Mouse (Mus musculus) erythroid progenitor cell, adult 5-6 weeks (primary cell): ENCODE measurements around the gene Ift22. TPM values are rescaled to one million over a fixed set of nuclear protein-coding genes. Genes with fewer than 3 reads are reported as not detected.

Experiments used
- ATAC-seq: replicated peaks from 2 replicates; pipeline ENCODE4 v1.8.0; 2016; ENCODE audit warnings: moderate number of reproducible peaks, mild to moderate bottlenecking, moderate TSS enrichment, inconsistent platforms; ENCODE audit not compliant: poor library complexity, low FRiP score, severe bottlenecking
- total RNA-seq, 2 experiments: library from RNA; stranded (forward) in 1 of 2; stranded (reverse) in 1 of 2; fragments of 150-400 nt in 1 of 2; fragments of 186-747, 209-891 nt in 1 of 2; gene quantifications; 2 replicates each; pipeline versions ENCODE4 v1.2.3 to v1.2.4; 2015 to 2017; ENCODE audit warnings: low replicate concordance in 2 of 2

Gene Ift22
- total RNA-seq (2015; ENCODE audit: low replicate concordance) = 16.9 and 28.5 TPM in 2 replicates
- 0.15 and 0.39 TPM in 2 replicates for total RNA-seq (2017; ENCODE audit: low replicate concordance)

GRCm38 (mm10) chr5:136907991-136908857 lies at the start of gene Ift22:
TSS of gene Ift22 (plus strand) at chr5:136908150.
- ATAC-seq = no peak

- ATAC-seq = no peak
These were observed 46.6 kb upstream of the Ift22 start for GRCm38 (mm10) chr5:136861191-136861940.

GRCm38 (mm10) chr5:136862806-136863205 lies 45.1 kb upstream of the Ift22 start:
- no peak for ATAC-seq

- ATAC-seq = no peak
These were observed 44.7 kb upstream of the Ift22 start for GRCm38 (mm10) chr5:136863276-136863675.

GRCm38 (mm10) chr5:136863961-136864674 lies 43.8 kb upstream of the Ift22 start:
- ATAC-seq = no peak

GRCm38 (mm10) chr5:136867706-136868105 lies 40.2 kb upstream of the Ift22 start:
- no peak for ATAC-seq

- no peak for ATAC-seq
These were observed 38.4 kb upstream of the Ift22 start for GRCm38 (mm10) chr5:136869451-136870114.

GRCm38 (mm10) chr5:136872417-136872816 lies 35.5 kb upstream of the Ift22 start:
- no peak for ATAC-seq

GRCm38 (mm10) chr5:136874271-136874670 lies 33.7 kb upstream of the Ift22 start:
- no peak for ATAC-seq

GRCm38 (mm10) chr5:136880101-136880500 lies 27.8 kb upstream of the Ift22 start:
- ATAC-seq = no peak

- peak; percentile 63; the same call in 1 of the 2 replicates for ATAC-seq
These were observed 26.5 kb upstream of the Ift22 start for GRCm38 (mm10) chr5:136881380-136882009.

- 0 out of 2 replicates have a peak, but pooled peaks have one; percentile 26 for ATAC-seq
These were observed 25.7 kb upstream of the Ift22 start for GRCm38 (mm10) chr5:136882055-136882787.

- ATAC-seq = no peak
These were observed 25.0 kb upstream of the Ift22 start, which contains the start of gene Col26a1 for GRCm38 (mm10) chr5:136882788-136883439. TSS of gene Col26a1 (minus strand) at chr5:136883209.

GRCm38 (mm10) chr5:136886957-136887356 lies 21.0 kb upstream of the Ift22 start:
- no peak for ATAC-seq

- ATAC-seq = no peak
These were observed 19.2 kb upstream of the Ift22 start for GRCm38 (mm10) chr5:136888539-136889355.

GRCm38 (mm10) chr5:136894840-136895528 lies 13.0 kb upstream of the Ift22 start:
- no peak for ATAC-seq
